ENCODE assay signal across 8 mouse cellular contexts in the genomic region with DNA sequence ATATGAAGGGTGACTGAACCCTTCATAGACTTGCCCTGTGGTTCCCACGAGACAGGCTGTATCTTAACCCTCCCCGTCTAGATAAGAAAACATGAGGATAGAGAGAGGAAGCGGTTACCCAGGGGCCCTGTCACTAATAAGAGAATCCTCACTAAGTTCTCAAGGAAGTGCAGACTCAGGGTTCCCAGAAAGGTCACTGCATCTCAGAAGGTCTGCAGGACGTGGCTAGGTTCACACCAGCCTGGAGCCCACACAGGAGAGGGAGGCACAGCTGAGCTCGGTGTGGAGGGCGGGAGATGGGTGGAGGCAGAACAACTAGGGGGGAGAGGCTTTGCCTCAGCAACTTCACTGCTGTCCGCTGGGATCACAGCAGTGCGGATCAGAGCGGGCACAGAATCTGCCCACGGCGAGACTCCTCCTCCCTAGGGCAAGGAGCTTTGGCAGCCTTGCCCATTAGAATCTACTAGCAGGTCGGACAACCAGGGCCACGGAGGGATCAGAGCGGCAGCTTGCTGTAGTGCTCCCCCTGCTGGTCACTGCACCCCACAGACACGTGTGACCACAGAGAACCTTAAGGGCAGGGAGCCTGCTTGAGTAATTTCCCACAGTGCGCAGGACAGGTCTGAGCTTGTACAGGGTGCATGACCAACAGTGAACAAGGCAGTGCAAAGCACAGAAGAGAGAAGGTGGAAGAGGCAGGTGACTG. TPM values are rescaled to one million over a fixed set of nuclear protein-coding genes. Genes with fewer than 3 reads are reported as not detected.
DNase-seq lines count a peak whose midpoint lies in the region; ATAC-seq and TF ChIP-seq lines count a peak whose summit lies in the region.

No protein-coding gene starts in this region.

- H3K9ac ChIP-seq in forebrain, embryonic 13.5 days = 0 out of 2 replicates have a peak overlapping the region, but pooled peaks have one; percentile 12

- CTCF ChIA-PET in Patski (lab: Charles Lee) = interaction anchor here (0.7 to 2.1 kb wide), 18 partner anchors 8 to 198 kb away, joined by 3 to 16 read pairs (median 4); a partner anchor contains a TSS

- WGBS in forebrain, embryonic 13.5 days = 29% methylated on average over 16 of the region's 16 CpGs

- H3K4me2 ChIP-seq in forebrain, embryonic 13.5 days = peak overlapping the region; percentile 20

- no peaks in the 10 kb centered on the region for H3K27me3 ChIP-seq in Patski
- no peaks in the 10 kb centered on the region for H3K27me3 ChIP-seq in forebrain, embryonic 13.5 days

- H3K4me3 ChIP-seq in forebrain, embryonic 13.5 days = no peak overlapping the region

- ATAC-seq in Patski = peak; percentile 79
- peak; percentile 76 for ATAC-seq in forebrain, embryonic 13.5 days
- ATAC-seq in hematopoietic stem cell, adult 5-6 weeks (replicated peaks in 1 of 2; ENCODE audit: insufficient read depth in 1 of 2, low FRiP score in 2 of 2, low TSS enrichment in 1 of 2, low read depth in 1 of 2, poor library complexity in 2 of 2, severe bottlenecking in 2 of 2) = peak; percentile 76 to 79
- peak; percentile 78 for ATAC-seq in megakaryocyte progenitor cell, adult 5-6 weeks (replicated peaks; ENCODE audit: poor library complexity)

- no peak for DNase-seq in Patski (ENCODE audit: low read depth, low spot score)
- peak; percentile 83 for DNase-seq in cerebellum, adult 11-12 months
- DNase-seq in layer of hippocampus, postnatal 10 days (ENCODE audit: low spot score in 2 of 2) = peak; percentile 79 to 84
- DNase-seq in right cerebral cortex, postnatal 14 days = peak; percentile 83
- DNase-seq in urinary bladder, postnatal 36 days (ENCODE audit: low spot score in 2 of 2) = peak; percentile 77 to 87

- H3K4me1 ChIP-seq in forebrain, embryonic 13.5 days = peaks cover 38% of the 10 kb centered on the region

- no peak for TF ChIP-seq CTCF in Patski (IDR thresholded peaks at IDR 0.05)

- no peaks in the 10 kb centered on the region for H3K36me3 ChIP-seq in forebrain, embryonic 13.5 days (ENCODE audit: poor library complexity, severe bottlenecking)

- H3K9me3 ChIP-seq in forebrain, embryonic 13.5 days (replicated peaks) = no peaks in the 10 kb centered on the region

- H3K27ac ChIP-seq in forebrain, embryonic 13.5 days = no peak overlapping the region

- in situ Hi-C loops in Patski (cut with MboI; ENCODE audit: low pct_unique_long_range_greater_than_20kb) = loop anchor here (5.0 to 25.0 kb wide), 3 partner anchors 58 to 437 kb away; no protein-coding TSS in a partner anchor

- POLR2A ChIA-PET in Patski (lab: Charles Lee) = interaction anchor here (1.1 to 1.4 kb wide), 2 partner anchors 10 to 125 kb away, joined by 3 to 7 read pairs; a partner anchor contains a TSS

RNA-seq across cellular contexts. Expression of a gene that starts 20.2 kb away (rescaled TPM):
- 75.8 TPM for polyA plus RNA-seq in Patski (2021)
- polyA plus RNA-seq in forebrain, embryonic 13.5 days (2015; fragmentation: Nextera tagmentation; extraction: Ambion mirVana) = 2.5 and 3.4 TPM in 2 replicates
- total RNA-seq in hematopoietic stem cell, adult 5-6 weeks (2017) = 2.6 and 6.6 TPM in 2 replicates
- 1 to 10 TPM; 6.2 to 8.4 TPM for total RNA-seq in layer of hippocampus, postnatal 10 days (2021)
- 0.07 TPM in 1 of 2 replicates, not detected in the other for total RNA-seq in megakaryocyte progenitor cell, adult 5-6 weeks (2015)
- 0.20 TPM in 1 of 2 replicates, not detected in the other for total RNA-seq in megakaryocyte progenitor cell, adult 5-6 weeks (2017)
